Mouse (Mus musculus): ENCODE results near the gene Magea3. TPM values are rescaled to one million over a fixed set of nuclear protein-coding genes. Genes with fewer than 3 reads are reported as not detected.
"Not testable (repeated sequence)": the region's sequence is repeated elsewhere in the genome, so short reads cannot be mapped to it uniquely, and the experiment has no call there.

Magea3 gene
- not detected in 2 replicates for polyA plus RNA-seq (2012; rRNA removed)

- not testable (repeated sequence) for DNase-seq (ENCODE audit: low read depth)
These were observed at the start of gene Magea3 for GRCm38 (mm10) chrX:154949405-154949804. Gene Magea3, minus strand, starts transcription at chrX:154949505.

- not testable (repeated sequence) for DNase-seq (ENCODE audit: low read depth)
These were observed 46.4 kb upstream of the Magea3 start, which contains the start of gene Magea8 for GRCm38 (mm10) chrX:154995750-154996149. Gene Magea8, minus strand, starts transcription at chrX:154995850.

- not testable (repeated sequence) for DNase-seq (ENCODE audit: low read depth)
These were observed 13.4 kb downstream of the Magea3 start, which contains the start of gene Magea6 for GRCm38 (mm10) chrX:154935887-154936286. Gene Magea6, minus strand, starts transcription at chrX:154935987.

Other genes starting within 250 kb of the Magea3 start
- gene Cldn34b1, start 59.2 kb downstream of the Magea3 start, polyA plus RNA-seq (2012; rRNA removed) = not detected in 2 replicates
- not detected in 2 replicates for gene Magea6, start 13.5 kb downstream of the Magea3 start, polyA plus RNA-seq (2012; rRNA removed)
- not detected in 2 replicates for gene Magea8, start 46.3 kb upstream of the Magea3 start, polyA plus RNA-seq (2012; rRNA removed)
- gene Magea5, start 113.6 kb upstream of the Magea3 start, polyA plus RNA-seq (2012; rRNA removed) = not detected in 2 replicates
- gene Magea1, start 140.3 kb upstream of the Magea3 start, polyA plus RNA-seq (2012; rRNA removed) = not detected in 2 replicates
- not detected in 2 replicates for gene Magea2, start 144.2 kb upstream of the Magea3 start, polyA plus RNA-seq (2012; rRNA removed)
- not detected in 2 replicates for gene Cldn34b2, start 178.9 kb upstream of the Magea3 start, polyA plus RNA-seq (2012; rRNA removed)

Measured in brain, embryonic 14.5 days (tissue).